Mouse (Mus musculus): ENCODE measurements around the gene Trim40. TPM values are rescaled to one million over a fixed set of nuclear protein-coding genes. Genes with fewer than 3 reads are reported as not detected.

The Trim40 gene
- total and polyA plus RNA-seq, 3 experiments, result not detected

GRCm38 (mm10) chr17:36914108-36914507 lies 24.2 kb upstream of the Trim40 start:
- Histone ChIP-seq H3K36me3 (ENCODE audit: control insufficient read depth, insufficient read depth, low read length) (no peaks in the 10 kb centered on the region), H3K79me2 (replicated peaks; ENCODE audit: control insufficient read depth, insufficient read depth, low read length) (no peaks in the 10 kb centered on the region), H3K27ac (no peak overlapping the region), H3K4me3 (no peak overlapping the region), H3K9ac (ENCODE audit: low read depth, low read length) (no peak overlapping the region), H3K4me1 (ENCODE audit: control insufficient read depth, insufficient read depth, low read length) (no peaks in the 10 kb centered on the region), H3K27me3 (ENCODE audit: control insufficient read depth, insufficient read depth, low read length) (no peaks in the 10 kb centered on the region)
- no peak for TF ChIP-seq EP300 (IDR thresholded peaks at IDR 0.05; ENCODE audit: insufficient read depth, low read depth, low read length)
- peak; percentile 91 for TF ChIP-seq CTCF (IDR thresholded peaks at IDR 0.05)
- 18% methylated on average over 2 of the region's 2 CpGs for WGBS
- peak; percentile 63 to 68 for DNase-seq
- intact Hi-C loops (cut with DNase I), result loop anchor here (2.0 kb wide), 2 partner anchors 45 to 135 kb away; partner anchors contain the start of genes Znrd1 and Znrd1as

- Histone ChIP-seq H3K79me2 (replicated peaks; ENCODE audit: control insufficient read depth, insufficient read depth, low read length) (no peaks in the 10 kb centered on the region), H3K27ac (no peak overlapping the region), H3K4me1 (ENCODE audit: control insufficient read depth, insufficient read depth, low read length) (no peaks in the 10 kb centered on the region), H3K27me3 (ENCODE audit: control insufficient read depth, insufficient read depth, low read length) (no peaks in the 10 kb centered on the region), H3K4me3 (no peak overlapping the region), H3K36me3 (ENCODE audit: control insufficient read depth, insufficient read depth, low read length) (no peaks in the 10 kb centered on the region), H3K9ac (ENCODE audit: low read depth, low read length) (no peak overlapping the region)
- no peak for TF ChIP-seq POLR2A (IDR thresholded peaks at IDR 0.05; ENCODE audit: insufficient read depth, low read depth, low read length)
- TF ChIP-seq CTCF (IDR thresholded peaks at IDR 0.05), result no peak
- TF ChIP-seq EP300 (IDR thresholded peaks at IDR 0.05; ENCODE audit: insufficient read depth, low read depth, low read length), result no peak
- intact Hi-C loops (cut with DNase I), result loop anchor here (1.0 kb wide), 1 partner anchor 20 kb away; no protein-coding TSS in a partner anchor
- WGBS, result 55% methylated on average over 2 of the region's 2 CpGs
- DNase-seq, result no peak
Observed at GRCm38 (mm10) chr17:36912031-36912430, 22.1 kb upstream of the Trim40 start.

- no peak overlapping the region for H3K4me3 ChIP-seq
- no peak for TF ChIP-seq POLR2A (IDR thresholded peaks at IDR 0.05; ENCODE audit: insufficient read depth, low read depth, low read length)
- no peak for TF ChIP-seq CTCF (IDR thresholded peaks at IDR 0.05)
- TF ChIP-seq EP300 (IDR thresholded peaks at IDR 0.05; ENCODE audit: insufficient read depth, low read depth, low read length), result no peak
- no peaks in the 10 kb centered on the region for H3K4me1 ChIP-seq (ENCODE audit: control insufficient read depth, insufficient read depth, low read length)
- no peaks in the 10 kb centered on the region for H3K36me3 ChIP-seq (ENCODE audit: control insufficient read depth, insufficient read depth, low read length)
- no peak overlapping the region for H3K9ac ChIP-seq (ENCODE audit: low read depth, low read length)
- DNase-seq, result no peak
- H3K27ac ChIP-seq, result no peak overlapping the region
- no peaks in the 10 kb centered on the region for H3K27me3 ChIP-seq (ENCODE audit: control insufficient read depth, insufficient read depth, low read length)
- WGBS, result 46% methylated on average over 4 of the region's 4 CpGs
- intact Hi-C loops (cut with DNase I), result no loop called here
- no peaks in the 10 kb centered on the region for H3K79me2 ChIP-seq (replicated peaks; ENCODE audit: control insufficient read depth, insufficient read depth, low read length)
Observed at GRCm38 (mm10) chr17:36909802-36910201, 19.9 kb upstream of the Trim40 start.

- DNase-seq, result no peak
- Histone ChIP-seq H3K4me3 (no peak overlapping the region), H3K79me2 (replicated peaks; ENCODE audit: control insufficient read depth, insufficient read depth, low read length) (no peaks in the 10 kb centered on the region), H3K27ac (no peak overlapping the region), H3K36me3 (ENCODE audit: control insufficient read depth, insufficient read depth, low read length) (no peaks in the 10 kb centered on the region), H3K4me1 (ENCODE audit: control insufficient read depth, insufficient read depth, low read length) (no peaks in the 10 kb centered on the region), H3K27me3 (ENCODE audit: control insufficient read depth, insufficient read depth, low read length) (no peaks in the 10 kb centered on the region), H3K9ac (ENCODE audit: low read depth, low read length) (no peak overlapping the region)
- WGBS, result 30% methylated on average over 1 of the region's 1 CpGs
- intact Hi-C loops (cut with DNase I), result no loop called here
- TF ChIP-seq CTCF (IDR thresholded peaks at IDR 0.05) (no peak), EP300 (IDR thresholded peaks at IDR 0.05; ENCODE audit: insufficient read depth, low read depth, low read length) (no peak), POLR2A (IDR thresholded peaks at IDR 0.05; ENCODE audit: insufficient read depth, low read depth, low read length) (no peak)
Observed at GRCm38 (mm10) chr17:36908235-36908634, 18.3 kb upstream of the Trim40 start.

GRCm38 (mm10) chr17:36903651-36904050 lies 13.7 kb upstream of the Trim40 start:
- H3K79me2 ChIP-seq (replicated peaks; ENCODE audit: control insufficient read depth, insufficient read depth, low read length), result no peaks in the 10 kb centered on the region
- no peaks in the 10 kb centered on the region for H3K4me1 ChIP-seq (ENCODE audit: control insufficient read depth, insufficient read depth, low read length)
- WGBS, result 49% methylated on average over 3 of the region's 3 CpGs
- intact Hi-C loops (cut with DNase I), result no loop called here
- TF ChIP-seq EP300 (IDR thresholded peaks at IDR 0.05; ENCODE audit: insufficient read depth, low read depth, low read length) (no peak), CTCF (IDR thresholded peaks at IDR 0.05) (no peak), POLR2A (IDR thresholded peaks at IDR 0.05; ENCODE audit: insufficient read depth, low read depth, low read length) (no peak)
- H3K9ac ChIP-seq (ENCODE audit: low read depth, low read length), result no peak overlapping the region
- H3K27me3 ChIP-seq (ENCODE audit: control insufficient read depth, insufficient read depth, low read length), result no peaks in the 10 kb centered on the region
- no peak overlapping the region for H3K4me3 ChIP-seq
- H3K36me3 ChIP-seq (ENCODE audit: control insufficient read depth, insufficient read depth, low read length), result no peaks in the 10 kb centered on the region
- DNase-seq, result no peak
- no peak overlapping the region for H3K27ac ChIP-seq

GRCm38 (mm10) chr17:36900691-36901090 lies 10.8 kb upstream of the Trim40 start:
- DNase-seq, result no peak
- Histone ChIP-seq H3K27me3 (ENCODE audit: control insufficient read depth, insufficient read depth, low read length) (no peaks in the 10 kb centered on the region), H3K36me3 (ENCODE audit: control insufficient read depth, insufficient read depth, low read length) (no peaks in the 10 kb centered on the region), H3K79me2 (replicated peaks; ENCODE audit: control insufficient read depth, insufficient read depth, low read length) (no peaks in the 10 kb centered on the region), H3K4me3 (no peak overlapping the region), H3K27ac (no peak overlapping the region), H3K9ac (ENCODE audit: low read depth, low read length) (no peak overlapping the region), H3K4me1 (ENCODE audit: control insufficient read depth, insufficient read depth, low read length) (no peaks in the 10 kb centered on the region)
- TF ChIP-seq EP300 (IDR thresholded peaks at IDR 0.05; ENCODE audit: insufficient read depth, low read depth, low read length) (no peak), POLR2A (IDR thresholded peaks at IDR 0.05; ENCODE audit: insufficient read depth, low read depth, low read length) (no peak), CTCF (IDR thresholded peaks at IDR 0.05) (peak; percentile 47)
- 25% methylated on average over 1 of the region's 1 CpGs for WGBS
- intact Hi-C loops (cut with DNase I), result no loop called here

Data from heart, adult 2 months (tissue).